Mouse (Mus musculus) embryo, embryonic 9.5 days (tissue): ENCODE data around the gene Fuz.
A peak's percentile ranks its signal among the peaks of the same experiment; 100 is the strongest.
"Not testable (repeated sequence)": the region's sequence is repeated elsewhere in the genome, so short reads cannot be mapped to it uniquely, and the experiment has no call there.

Source experiments
- DNase-seq: peaks from one replicate; pipeline ENCODE4 v3.0.0-alpha.2; 2017; ENCODE audit errors: extremely low spot score

Fuz gene

GRCm38 (mm10) chr7:44860576-44861428 is 35.1 kb upstream of the Fuz start:
- peak; percentile 82 for DNase-seq

GRCm38 (mm10) chr7:44861429-44861816 is 34.5 kb upstream of the Fuz start:
- no peak for DNase-seq

- no peak for DNase-seq
Observed at GRCm38 (mm10) chr7:44862434-44862833, 33.4 kb upstream of the Fuz start.

- DNase-seq = no peak
Observed at GRCm38 (mm10) chr7:44863210-44863609, 32.7 kb upstream of the Fuz start.

GRCm38 (mm10) chr7:44863982-44864494 is 31.8 kb upstream of the Fuz start:
- DNase-seq = no peak

- no peak for DNase-seq
Observed at GRCm38 (mm10) chr7:44864595-44865542, 31.0 kb upstream of the Fuz start.

GRCm38 (mm10) chr7:44866276-44867009 is 29.4 kb upstream of the Fuz start:
- DNase-seq = no peak

- no peak for DNase-seq
Observed at GRCm38 (mm10) chr7:44867010-44867702, 28.7 kb upstream of the Fuz start.

GRCm38 (mm10) chr7:44867802-44868201 is 28.1 kb upstream of the Fuz start:
- no peak for DNase-seq

GRCm38 (mm10) chr7:44868465-44868864 is 27.4 kb upstream of the Fuz start:
- DNase-seq = no peak

GRCm38 (mm10) chr7:44868919-44869696 is 26.8 kb upstream of the Fuz start:
- peak; percentile 80 for DNase-seq

- peak; percentile 96 for DNase-seq
Observed at GRCm38 (mm10) chr7:44869697-44870528, 26.0 kb upstream of the Fuz start, which contains the start of gene Ptov1. TSS of gene Ptov1 (minus strand) at chr7:44869788.

GRCm38 (mm10) chr7:44870614-44871013 is 25.3 kb upstream of the Fuz start:
- DNase-seq = no peak

GRCm38 (mm10) chr7:44871181-44871580 is 24.7 kb upstream of the Fuz start:
- DNase-seq = no peak

GRCm38 (mm10) chr7:44871774-44872173 is 24.1 kb upstream of the Fuz start:
- not testable (repeated sequence) for DNase-seq

- DNase-seq = no peak
Observed at GRCm38 (mm10) chr7:44877833-44878232, 18.0 kb upstream of the Fuz start.

- no peak for DNase-seq
Observed at GRCm38 (mm10) chr7:44883036-44883435, 12.8 kb upstream of the Fuz start.

- DNase-seq = no peak
Observed at GRCm38 (mm10) chr7:44884637-44885036, 11.2 kb upstream of the Fuz start.

- DNase-seq = no peak
Observed at GRCm38 (mm10) chr7:44886964-44887363, 8.9 kb upstream of the Fuz start.
